Mouse (Mus musculus) cortical plate, adult 2 months (tissue): ENCODE data around the gene Baz1a.

Experiments
- CTCF ChIP-seq: fragments of 200-500 bp; IDR thresholded peaks from 2 replicates; pipeline ENCODE4 v1.5.1; 2011; ENCODE audit warnings: mild to moderate bottlenecking, control low read depth, low read length; ENCODE audit not compliant: insufficient read depth; ENCODE audit errors: extremely low read depth
- POLR2A ChIP-seq: fragments of 200-500 bp; IDR thresholded peaks from 2 replicates; pipeline ENCODE4 v1.6.1; 2011; ENCODE audit warnings: mild to moderate bottlenecking, low read length, control low read depth; ENCODE audit not compliant: insufficient read depth; ENCODE audit errors: extremely low read depth

GRCm38 (mm10) chr12:54984701-54985256, 29.4 kb downstream of the Baz1a start:
- TF ChIP-seq CTCF (no peak), POLR2A (no peak)
